Mouse (Mus musculus): ENCODE data around the gene Kmt2c.

DNA sequence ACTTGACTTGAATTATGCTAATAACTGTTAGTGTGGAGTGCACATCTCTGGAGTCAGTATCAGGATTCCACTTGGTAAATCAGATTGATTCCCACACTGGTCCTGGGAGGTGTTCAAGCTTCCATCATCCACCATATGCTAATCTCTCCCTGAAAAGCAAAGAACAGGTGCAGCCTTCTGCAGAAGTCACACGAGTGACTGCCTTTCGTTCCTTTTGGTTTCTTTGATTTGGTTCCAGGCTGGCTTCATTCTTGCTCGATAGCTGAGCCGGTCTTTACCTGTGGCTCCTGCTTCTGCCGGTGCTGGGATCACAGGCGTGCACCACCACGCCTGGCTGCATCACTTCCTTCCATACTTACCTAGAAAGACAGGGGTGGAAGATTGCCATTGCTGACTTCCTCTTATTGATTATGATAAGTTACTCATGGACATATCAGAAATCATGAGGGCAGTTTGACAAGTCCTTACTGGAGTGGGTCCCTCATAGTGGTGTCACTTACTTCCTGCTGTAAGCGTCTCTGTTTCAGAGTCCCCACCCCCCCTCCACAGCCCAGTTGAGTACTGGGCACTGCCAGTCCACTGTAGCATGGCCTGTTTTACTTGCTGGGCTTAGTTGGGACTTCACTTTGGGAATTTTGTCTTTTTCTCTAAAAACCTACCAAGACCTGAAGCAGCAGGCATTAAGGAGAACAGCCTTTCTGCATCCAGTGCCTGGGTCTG lies 245.6 kb downstream of the Kmt2c start:
- TF ChIP-seq GATA1 (IDR thresholded peaks at IDR 0.05; ENCODE audit: borderline replicate concordance, low read length) (no peak), FLI1 (IDR thresholded peaks at IDR 0.05; ENCODE audit: low read length) (no peak)

Measured in megakaryocyte, embryonic 14.5 days (primary cell).